Mouse (Mus musculus) neural tube, embryonic 10.5 days (tissue): ENCODE measurements around the gene Slc19a1.

Source experiments
- DNase-seq: peaks from one replicate; pipeline ENCODE4 v3.0.0-alpha.2; 2017; ENCODE audit warnings: low spot score; ENCODE audit errors: extremely low spot score

The Slc19a1 gene

GRCm38 (mm10) chr10:77091538-77092097 lies 59.6 kb downstream of the Slc19a1 start:
- no peak for DNase-seq

GRCm38 (mm10) chr10:77093817-77094216 lies 61.8 kb downstream of the Slc19a1 start:
- no peak for DNase-seq

GRCm38 (mm10) chr10:77095666-77096065 lies 63.6 kb downstream of the Slc19a1 start:
- DNase-seq = no peak

GRCm38 (mm10) chr10:77097006-77097889 lies 65.2 kb downstream of the Slc19a1 start:
- no peak for DNase-seq

- no peak for DNase-seq
Measured at GRCm38 (mm10) chr10:77097890-77098200, 65.8 kb downstream of the Slc19a1 start.

- no peak for DNase-seq
Measured at GRCm38 (mm10) chr10:77098619-77099018, 66.6 kb downstream of the Slc19a1 start.

- no peak for DNase-seq
Measured at GRCm38 (mm10) chr10:77099777-77100176, 67.7 kb downstream of the Slc19a1 start.

GRCm38 (mm10) chr10:77103689-77104088 lies 71.6 kb downstream of the Slc19a1 start:
- no peak for DNase-seq

GRCm38 (mm10) chr10:77104327-77104726 lies 72.3 kb downstream of the Slc19a1 start:
- no peak for DNase-seq

- no peak for DNase-seq
Measured at GRCm38 (mm10) chr10:77108106-77108505, 76.1 kb downstream of the Slc19a1 start.

- no peak for DNase-seq
Measured at GRCm38 (mm10) chr10:77110010-77110409, 78.0 kb downstream of the Slc19a1 start.
